Mouse (Mus musculus) spleen, adult 2 months (tissue): Measurements from ENCODE around the gene Rnf144a.

ENCODE experiments used
- CTCF ChIP-seq: fragments of 200-500 bp; IDR thresholded peaks from 2 replicates; pipeline ENCODE4 v1.5.1; 2011; ENCODE audit warnings: mild to moderate bottlenecking, inconsistent platforms; ENCODE audit not compliant: insufficient read depth, insufficient read length, insufficient replicate concordance; ENCODE audit errors: extremely low read depth
- POLR2A ChIP-seq: fragments of 200-500 bp; IDR thresholded peaks from 2 replicates; pipeline ENCODE4 v1.6.1; 2011; ENCODE audit warnings: low read depth, low read length, inconsistent platforms

DNA sequence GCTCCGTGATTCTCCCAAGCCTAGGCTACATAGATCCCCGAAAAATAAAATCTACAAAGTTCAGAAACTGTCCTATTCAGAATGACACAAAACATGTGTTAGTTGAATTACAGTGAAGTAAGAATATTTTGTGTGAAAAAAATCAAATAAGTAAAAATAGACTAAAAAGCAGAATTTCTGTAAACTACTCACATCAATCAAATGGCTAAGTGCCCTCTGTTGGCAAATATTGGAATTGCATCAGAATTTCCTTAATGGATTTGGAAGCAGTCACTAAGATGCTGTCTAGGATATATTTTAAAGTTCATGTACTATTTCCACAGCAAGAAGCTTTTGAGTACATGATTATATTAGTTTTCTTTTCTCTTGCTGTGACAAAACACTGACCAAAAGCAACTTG lies 9.8 kb upstream of the Rnf144a start:
- TF ChIP-seq POLR2A (no peak), CTCF (no peak)
